Mouse (Mus musculus) forelimb bud, embryonic 11.5 days (tissue): ENCODE results near the gene Bean1.

Source experiments
- DNase-seq: peaks from one replicate; pipeline ENCODE4 v3.0.0-alpha.2; 2012; ENCODE audit warnings: low read depth, low spot score

Gene Bean1

DNA sequence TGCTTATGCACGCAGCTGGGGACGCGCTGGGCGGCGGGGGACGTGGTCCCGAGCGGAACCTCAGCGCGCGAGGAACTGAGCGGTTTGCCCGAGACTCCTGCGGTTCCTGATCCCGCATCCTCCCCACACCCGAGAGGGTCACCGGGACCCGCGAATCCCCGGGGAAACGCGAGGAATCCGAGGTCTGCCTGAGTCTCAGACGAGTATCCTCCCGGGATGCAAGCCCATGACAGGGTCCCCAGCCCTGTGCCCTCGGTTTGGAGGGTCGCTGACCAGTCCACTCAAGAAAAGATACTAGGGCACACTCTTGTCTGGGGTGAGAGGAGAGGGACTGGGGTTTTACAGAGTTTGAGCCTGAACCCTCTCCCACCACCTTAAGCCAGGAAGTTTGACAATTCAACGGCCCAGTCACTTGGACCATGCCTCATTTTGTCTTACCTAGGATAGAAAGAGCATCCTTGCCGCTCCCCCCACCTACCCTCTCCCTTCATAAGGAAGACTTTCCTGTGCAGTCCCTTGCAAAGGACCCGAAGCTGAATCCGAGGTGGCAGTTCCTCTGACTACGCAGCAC lies 893 bp downstream of the Bean1 start:
- no peak for DNase-seq

DNA sequence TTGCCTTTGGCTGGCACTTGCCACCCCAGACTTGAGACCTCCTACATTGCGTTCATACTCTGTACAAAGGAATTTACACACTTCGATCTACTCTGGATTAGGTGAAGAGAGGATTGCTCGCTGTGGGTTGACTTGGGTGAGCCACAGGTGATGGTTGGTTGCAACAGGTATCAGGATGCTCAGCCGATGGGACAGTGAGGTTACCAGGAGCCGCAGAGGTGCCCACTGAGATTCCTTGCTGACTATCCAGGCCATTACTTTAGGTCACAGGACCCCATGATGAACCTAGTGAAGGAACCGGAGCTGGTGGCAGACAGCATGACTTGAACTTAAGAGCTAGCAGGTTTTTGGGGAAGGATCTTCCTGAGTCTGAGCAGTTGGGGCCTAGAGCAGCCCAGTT lies 2.2 kb downstream of the Bean1 start:
- DNase-seq, result no peak

DNA sequence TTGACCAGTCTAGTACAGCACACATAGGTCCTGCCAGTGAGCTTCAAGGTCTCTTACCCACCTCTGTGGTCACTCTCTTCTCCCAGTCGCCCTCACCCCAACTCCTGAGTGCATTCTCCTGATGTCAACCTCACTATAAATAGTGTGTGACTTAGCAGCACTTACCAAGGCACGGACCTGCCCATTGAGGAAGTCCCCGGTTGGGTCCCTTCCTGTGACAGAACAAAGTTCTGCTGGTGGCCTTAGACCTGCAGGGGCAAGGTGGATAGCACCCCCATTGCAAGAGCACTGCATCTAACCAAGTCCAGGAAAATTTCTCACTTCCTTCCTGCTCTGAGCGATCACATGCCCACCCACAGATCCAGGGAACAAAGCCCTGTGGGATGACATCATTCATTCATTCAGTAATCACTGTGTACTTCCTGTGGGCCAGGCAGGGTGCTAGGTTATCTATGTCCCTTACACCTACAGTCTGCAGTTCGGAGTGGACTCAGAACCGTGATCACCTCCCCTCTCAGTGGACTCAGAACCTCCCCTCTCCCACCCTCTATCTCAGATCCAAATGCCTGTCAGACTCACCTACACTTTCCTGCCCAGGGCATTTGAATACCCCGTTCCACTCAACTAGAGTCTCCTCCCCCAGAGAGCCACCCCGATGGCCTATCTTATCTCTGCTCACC lies 5.7 kb downstream of the Bean1 start:
- no peak for DNase-seq

GRCm38 (mm10) chr8:104177054-104177453 lies 6.8 kb downstream of the Bean1 start:
- DNase-seq, result no peak

GRCm38 (mm10) chr8:104184905-104185304 lies 14.7 kb downstream of the Bean1 start:
- DNase-seq, result no peak

- DNase-seq, result no peak
Observed at GRCm38 (mm10) chr8:104186827-104187226, 16.6 kb downstream of the Bean1 start.

DNA sequence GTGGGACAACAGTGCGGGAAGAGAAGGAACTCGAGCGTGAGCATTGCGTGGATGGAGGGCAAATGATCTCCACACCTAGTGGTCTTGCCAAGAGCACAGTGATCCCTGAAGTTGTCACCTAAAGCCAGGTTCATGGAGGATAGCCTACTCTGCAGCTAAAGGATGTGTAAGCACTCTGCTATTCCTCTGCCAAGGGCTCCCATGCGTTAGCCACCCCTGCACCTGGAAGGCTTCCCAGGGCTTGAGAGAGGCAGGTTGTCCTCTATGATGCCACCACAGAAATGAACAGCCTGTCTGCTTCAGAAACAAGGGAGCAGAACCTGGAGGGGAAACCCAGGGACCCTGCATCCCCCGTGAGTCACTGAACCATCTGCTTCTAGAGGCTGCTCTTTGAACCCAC lies 17.4 kb downstream of the Bean1 start:
- DNase-seq, result no peak

DNA sequence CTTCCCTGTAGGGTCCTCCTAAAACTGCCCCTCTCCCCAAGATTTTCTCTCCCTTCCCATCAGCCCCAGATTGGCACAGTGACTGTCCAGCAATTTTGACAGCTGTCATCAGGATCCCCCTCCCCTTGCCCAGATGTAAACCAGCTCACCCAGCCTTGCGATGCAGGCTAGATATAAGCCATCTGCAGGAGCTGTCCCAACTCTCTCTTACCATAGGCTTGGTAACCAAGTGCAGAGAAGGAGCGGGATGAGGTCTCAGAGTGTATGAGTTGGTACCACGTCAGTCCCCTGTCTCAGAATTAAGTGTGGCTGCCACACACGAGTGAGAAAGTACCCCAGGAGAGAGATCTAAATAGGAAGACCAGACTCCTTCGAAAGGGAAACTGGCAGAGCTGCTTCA lies 18.2 kb downstream of the Bean1 start:
- no peak for DNase-seq

DNA sequence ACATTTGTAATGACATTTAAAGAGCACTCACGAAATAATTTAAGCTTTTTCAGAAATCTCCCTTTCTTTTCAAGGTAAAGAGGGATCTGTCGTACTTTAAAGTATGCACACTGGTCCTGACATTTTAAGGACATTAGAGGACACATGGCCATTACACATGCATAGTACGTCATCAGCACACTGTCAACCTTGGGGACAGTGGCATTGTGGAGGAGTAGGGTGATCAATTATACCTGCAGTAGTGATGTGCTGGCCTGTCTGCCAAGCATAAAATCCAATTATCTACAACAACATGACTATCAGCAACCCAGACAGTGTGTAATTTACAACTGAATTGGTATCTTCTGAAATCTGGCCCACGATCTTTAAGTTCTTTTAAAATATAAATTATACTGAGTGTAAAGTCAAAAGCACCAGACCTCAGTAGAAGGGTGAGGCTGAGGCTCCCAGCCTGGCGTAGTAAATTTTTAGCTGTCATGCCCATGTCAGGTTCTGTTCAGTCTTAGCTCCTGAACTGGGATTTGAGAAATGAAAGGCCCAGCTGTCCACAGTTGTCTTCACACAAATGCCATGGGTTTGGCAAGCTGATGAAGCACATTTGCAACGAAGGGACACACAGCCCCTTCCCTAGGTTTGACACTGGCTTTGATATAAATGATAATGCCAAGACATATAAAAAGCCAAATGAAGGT lies 20.7 kb downstream of the Bean1 start:
- no peak for DNase-seq

DNA sequence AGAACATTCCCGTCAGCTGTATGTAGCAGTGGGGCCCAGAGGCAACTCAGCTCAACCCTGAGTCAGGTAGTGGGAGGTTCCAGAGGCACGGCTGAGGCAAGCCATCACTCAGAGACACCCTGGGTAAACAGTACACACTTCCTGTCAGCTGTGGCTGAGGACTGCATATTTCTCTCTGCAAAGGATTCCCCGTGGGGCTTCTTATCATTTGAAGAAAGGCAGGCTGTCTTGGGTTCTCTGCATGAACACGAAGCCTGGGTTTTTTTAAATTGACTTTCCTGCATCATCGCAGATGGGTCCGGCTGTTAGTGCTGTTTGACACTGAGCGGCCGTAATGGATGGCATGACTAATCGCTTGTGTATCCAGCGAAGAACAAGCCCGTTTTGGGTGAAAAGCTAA lies 21.3 kb downstream of the Bean1 start:
- DNase-seq, result peak; percentile 4

GRCm38 (mm10) chr8:104199802-104200201 lies 29.6 kb downstream of the Bean1 start:
- no peak for DNase-seq

DNA sequence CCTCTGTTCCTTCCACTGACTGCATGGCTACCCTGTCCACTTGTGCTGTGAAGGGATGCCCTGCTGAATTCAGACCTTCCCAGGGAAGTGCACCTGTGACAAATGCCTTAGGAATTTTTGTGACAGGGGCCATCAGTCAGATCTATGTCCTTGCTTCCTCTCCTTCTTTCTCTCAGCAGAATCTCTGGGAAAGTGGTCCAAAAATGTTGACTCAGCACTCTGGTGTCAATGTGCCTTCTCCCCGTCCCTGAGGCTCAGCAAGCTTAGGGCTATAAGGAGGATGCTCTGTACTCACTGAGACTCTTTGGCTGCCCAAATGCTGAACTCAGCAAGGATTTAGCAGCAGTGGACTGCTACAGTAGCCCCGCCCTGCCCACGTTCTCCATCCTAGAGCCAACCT lies 31.4 kb downstream of the Bean1 start:
- no peak for DNase-seq

GRCm38 (mm10) chr8:104202320-104202719 lies 32.1 kb downstream of the Bean1 start:
- DNase-seq, result no peak

GRCm38 (mm10) chr8:104205292-104205691 lies 35.0 kb downstream of the Bean1 start:
- no peak for DNase-seq

GRCm38 (mm10) chr8:104217601-104218000 lies 47.4 kb downstream of the Bean1 start:
- DNase-seq, result no peak

DNA sequence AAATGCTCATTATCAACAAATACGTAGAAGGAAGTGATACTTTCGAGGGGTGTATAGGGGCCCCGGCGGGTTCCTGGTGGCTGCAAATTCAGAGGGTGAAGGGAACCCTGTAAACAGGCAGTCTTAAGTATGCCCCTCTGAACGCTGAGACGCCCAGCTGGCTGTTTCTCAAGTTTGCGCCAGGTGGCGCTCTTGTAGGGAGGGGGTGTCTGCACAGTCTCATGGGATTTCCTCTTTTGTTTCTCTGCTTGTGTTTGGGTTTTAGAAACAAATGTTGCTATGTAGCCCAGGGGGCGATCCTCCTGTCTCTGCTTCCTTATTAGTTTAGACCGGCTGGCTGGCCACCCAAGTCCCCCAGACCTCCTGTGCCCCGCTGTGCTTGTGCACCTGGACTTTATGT lies 48.8 kb downstream of the Bean1 start:
- DNase-seq, result peak; percentile 54

- DNase-seq, result peak; percentile 72
Observed at GRCm38 (mm10) chr8:104219806-104220205, 49.6 kb downstream of the Bean1 start.

DNA sequence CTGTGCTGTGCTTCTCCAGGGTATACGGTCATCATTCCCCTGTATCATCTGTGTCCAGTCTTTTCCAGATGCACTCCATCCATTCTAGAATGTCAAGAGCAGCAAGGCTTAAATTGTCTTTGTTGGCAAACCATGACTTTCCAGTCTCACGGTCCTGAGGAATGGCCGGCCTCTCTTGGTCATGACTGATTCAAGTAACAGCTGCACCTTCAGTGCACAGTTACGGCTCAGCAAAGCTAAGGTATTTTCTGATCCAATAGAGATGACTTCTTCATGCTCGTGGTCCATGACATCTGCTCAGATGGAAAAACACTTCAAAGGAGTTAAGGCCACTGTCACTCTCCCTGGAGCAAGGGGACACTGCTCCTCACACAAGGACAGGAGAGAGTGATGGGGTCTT lies 56.8 kb downstream of the Bean1 start:
- DNase-seq, result no peak

DNA sequence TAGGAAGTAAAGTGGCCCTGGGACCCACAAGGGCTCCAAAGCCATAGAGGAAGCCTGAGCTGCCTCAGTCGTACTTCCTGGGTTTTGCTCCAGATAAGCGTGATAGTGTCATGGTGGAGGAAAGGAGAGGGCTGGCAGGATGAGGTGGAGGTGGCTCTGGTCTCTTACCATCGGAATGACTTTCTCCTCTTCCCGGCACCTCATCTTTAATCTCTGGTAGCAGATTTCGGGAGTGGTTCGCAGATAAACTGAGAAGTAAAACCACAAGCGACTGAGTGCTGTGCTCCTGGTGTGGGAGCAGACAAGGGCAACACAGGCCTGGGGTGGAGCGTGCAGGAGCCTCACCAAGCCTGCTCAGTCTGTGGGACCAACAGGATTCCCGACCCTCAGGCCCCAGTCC lies 60.1 kb downstream of the Bean1 start:
- DNase-seq, result no peak

DNA sequence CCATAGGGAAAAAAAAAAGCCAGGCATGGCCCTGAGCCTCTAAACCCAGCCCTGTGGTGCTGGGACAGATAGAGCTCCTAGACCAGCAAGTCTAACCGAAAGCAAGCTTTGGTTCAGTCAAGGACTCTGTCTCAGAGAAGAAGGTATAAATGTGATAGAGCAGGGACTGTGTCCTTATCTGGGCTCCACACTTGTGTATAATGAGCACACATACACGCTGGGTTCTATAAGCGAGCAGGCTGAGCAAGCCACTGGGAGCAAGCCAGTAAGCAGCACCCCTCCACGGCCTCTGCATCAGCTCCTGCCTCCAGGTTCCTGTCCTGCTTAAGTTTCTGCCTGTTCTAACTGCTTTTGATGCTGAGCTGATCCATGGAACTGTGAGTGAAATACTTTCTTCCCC lies 61.8 kb downstream of the Bean1 start:
- DNase-seq, result no peak

DNA sequence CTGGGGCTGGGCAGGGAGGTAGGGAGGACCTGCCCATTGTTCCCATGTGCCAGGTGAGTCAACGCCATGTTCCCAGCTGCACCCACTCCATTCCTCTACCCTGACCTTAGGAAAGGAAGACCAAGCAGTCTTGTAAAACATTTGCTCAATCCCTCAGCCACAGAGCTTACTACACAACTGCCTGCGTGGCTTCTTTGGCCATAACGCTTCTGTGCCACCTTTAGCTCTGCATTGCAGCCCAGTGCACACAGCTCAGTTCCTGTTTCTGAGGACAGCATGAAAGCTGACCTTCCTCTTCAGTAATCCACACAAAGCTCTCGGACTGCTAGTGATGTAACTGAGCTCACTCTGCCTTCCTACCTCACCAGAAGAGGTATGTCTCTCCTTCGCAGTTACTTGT lies 62.7 kb downstream of the Bean1 start:
- DNase-seq, result no peak

- no peak for DNase-seq
Observed at GRCm38 (mm10) chr8:104234573-104234972, 64.3 kb downstream of the Bean1 start.

GRCm38 (mm10) chr8:104239418-104239861 lies 69.2 kb downstream of the Bean1 start:
- DNase-seq, result no peak
